ENCODE assay signal across 7 mouse cellular contexts in genomic region chr9:40376139-40376541, GRCm38 (mm10).
DNase-seq lines count a peak whose midpoint lies in the region; ATAC-seq and TF ChIP-seq lines count a peak whose summit lies in the region.

No protein-coding gene starts in this region.

- no peaks in the 10 kb centered on the region for H3K27me3 ChIP-seq in hindbrain, embryonic 11.5 days (ENCODE audit: control insufficient read depth, insufficient read depth, low read length)
- H3K27me3 ChIP-seq in liver, postnatal 0 days (ENCODE audit: insufficient read depth, low read length) = no peaks in the 10 kb centered on the region

- DNase-seq in brain, adult 2 months (ENCODE audit: low read depth, low spot score) = peak; percentile 95
- peak; percentile 84 to 85 for DNase-seq in cerebellum, postnatal 36 days
- DNase-seq in hindbrain, embryonic 11.5 days (ENCODE audit: low spot score) = peak; percentile 55
- DNase-seq in layer of hippocampus, adult 9-10 months (ENCODE audit: low spot score) = peak; percentile 69
- peak; percentile 56 for DNase-seq in liver, postnatal 0 days
- DNase-seq in right cerebral cortex, adult 18-20 months = peak; percentile 85
- DNase-seq in thymus, adult 18-20 months = no peak

- 0 out of 2 replicates have a peak overlapping the region, but pooled peaks have one; percentile 24 for H3K27ac ChIP-seq in hindbrain, embryonic 11.5 days (ENCODE audit: low read depth, low read length)
- no peak overlapping the region for H3K27ac ChIP-seq in liver, postnatal 0 days (ENCODE audit: low read depth)

- H3K4me3 ChIP-seq in hindbrain, embryonic 11.5 days (ENCODE audit: low read depth, low read length) = peak overlapping the region; percentile 20
- no peak overlapping the region for H3K4me3 ChIP-seq in liver, postnatal 0 days (ENCODE audit: low read depth, low read length)

- H3K9ac ChIP-seq in hindbrain, embryonic 11.5 days (ENCODE audit: low read depth, low read length) = peak overlapping the region; percentile 34; the same call in 1 of the 2 replicates
- no peak overlapping the region for H3K9ac ChIP-seq in liver, postnatal 0 days (replicated peaks)

- H3K4me1 ChIP-seq in hindbrain, embryonic 11.5 days (replicated peaks; ENCODE audit: control insufficient read depth, insufficient read depth, low read length) = no peaks in the 10 kb centered on the region; the same call in 1 of the 2 replicates
- H3K4me1 ChIP-seq in liver, postnatal 0 days (ENCODE audit: insufficient read depth) = no peaks in the 10 kb centered on the region

- TF ChIP-seq EP300 in liver, postnatal 0 days (IDR thresholded peaks at IDR 0.05; ENCODE audit: low read depth) = no peak

- peak; percentile 39 for TF ChIP-seq CTCF in liver, postnatal 0 days (IDR thresholded peaks at IDR 0.05; ENCODE audit: low read depth)

- ATAC-seq in hindbrain, embryonic 11.5 days (ENCODE audit: low FRiP score) = peak; percentile 74
- ATAC-seq in liver, postnatal 0 days = peak; percentile 87

- WGBS in hindbrain, embryonic 11.5 days = 5% methylated on average over 11 of the region's 11 CpGs
- 36% methylated on average over 11 of the region's 11 CpGs for WGBS in liver, postnatal 0 days (ENCODE audit: insufficient replicate concordance)

- no peaks in the 10 kb centered on the region for H3K9me3 ChIP-seq in hindbrain, embryonic 11.5 days (ENCODE audit: control insufficient read depth, low read length)
- no peaks in the 10 kb centered on the region for H3K9me3 ChIP-seq in liver, postnatal 0 days (ENCODE audit: low read length)

- H3K36me3 ChIP-seq in hindbrain, embryonic 11.5 days (ENCODE audit: control insufficient read depth, insufficient read depth, low read length) = no peaks in the 10 kb centered on the region
- no peaks in the 10 kb centered on the region for H3K36me3 ChIP-seq in liver, postnatal 0 days (replicated peaks; ENCODE audit: insufficient read depth, low read length)

- H3K4me2 ChIP-seq in hindbrain, embryonic 11.5 days (replicated peaks; ENCODE audit: low read depth, low read length) = peak overlapping the region; percentile 26
- peak overlapping the region; percentile 61 for H3K4me2 ChIP-seq in liver, postnatal 0 days (ENCODE audit: low read depth, low read length)

Comparison
In these comparisons a context has a peak if more than half of its experiments do, and no peak if none do; other contexts are left out.
1. DNase-seq: peak in brain, adult 2 months (single experiment), cerebellum, postnatal 36 days (2 of 2), hindbrain, embryonic 11.5 days (single experiment), layer of hippocampus, adult 9-10 months (single experiment), liver, postnatal 0 days (single experiment) and right cerebral cortex, adult 18-20 months (single experiment); none in thymus, adult 18-20 months (0 of 2).